Mouse (Mus musculus) heart, adult 2 months (tissue): ENCODE data around the gene Sell. TPM values are rescaled to one million over a fixed set of nuclear protein-coding genes. Genes with fewer than 3 reads are reported as not detected.

ENCODE experiments used
- DNase-seq, 2 experiments: peaks; one replicate each; pipeline ENCODE4 v3.0.0; 2021
- H3K27ac ChIP-seq: fragments of 200-600 bp; 2 replicates; pipeline ENCODE4 v1.8.1; 2022
- H3K27me3 ChIP-seq: fragments of 200-500 bp; 2 replicates; pipeline ENCODE4 v1.6.1; 2012; ENCODE audit warnings: mild to moderate bottlenecking, low read length, inconsistent platforms, mixed read lengths; ENCODE audit not compliant: control insufficient read depth, insufficient read depth
- H3K36me3 ChIP-seq: fragments of 200-500 bp; 2 replicates; pipeline ENCODE4 v1.6.1; 2012; ENCODE audit warnings: low read length, inconsistent platforms; ENCODE audit not compliant: control insufficient read depth, insufficient read depth
- H3K4me1 ChIP-seq: fragments of 200-500 bp; 2 replicates; pipeline ENCODE4 v1.6.1; 2011; ENCODE audit warnings: low read length; ENCODE audit not compliant: control insufficient read depth, insufficient read depth
- H3K4me3 ChIP-seq: fragments of 200-600 bp; 2 replicates; pipeline ENCODE4 v1.8.1; 2022
- H3K79me2 ChIP-seq: fragments of 200-500 bp; replicated peaks from 2 replicates; pipeline ENCODE4 v1.6.1; 2012; ENCODE audit warnings: mild to moderate bottlenecking, inconsistent platforms, low read length, moderate library complexity, mixed read lengths; ENCODE audit not compliant: control insufficient read depth, insufficient read depth
- H3K9ac ChIP-seq: fragments of 200-500 bp; 2 replicates; pipeline ENCODE4 v1.6.1; 2012; ENCODE audit warnings: low read depth, mild to moderate bottlenecking, control low read depth, inconsistent platforms, low read length, mixed read lengths
- CTCF ChIP-seq: fragments of 200-600 bp; IDR thresholded peaks from 2 replicates; pipeline ENCODE4 v1.8.1; 2022; ENCODE audit warnings: antibody characterized with exemption, mild to moderate bottlenecking, moderate library complexity
- EP300 ChIP-seq: fragments of 200-500 bp; IDR thresholded peaks from 2 replicates; pipeline ENCODE4 v1.6.1; 2011; ENCODE audit warnings: low read depth, low read length, control low read depth; ENCODE audit not compliant: insufficient read depth
- POLR2A ChIP-seq: fragments of 200-500 bp; IDR thresholded peaks from 2 replicates; pipeline ENCODE4 v1.6.1; 2011; ENCODE audit warnings: mild to moderate bottlenecking, low read depth, low read length, control low read depth; ENCODE audit not compliant: insufficient read depth
- WGBS: fragments of 180-500 bp; shearing (Covaris S2); methylation state at CpG from one replicate; pipeline ENCODE4 v1.1.7; 2018; 5-methylcytosine and 5-hydroxymethylcytosine counted together
- intact Hi-C: fragments of 180-260 bp; cut with DNase I; formaldehyde crosslinking; loops from one replicate; pipeline ENCODE4 v1.15.1; 2025
- polyA plus RNA-seq: library from polyadenylated mRNA; depleted of rRNA; stranded (reverse); fragments of >200 nt; gene quantifications from 2 replicates; pipeline ENCODE4 v1.2.3, GENCODE M21; 2012
- total RNA-seq, 2 experiments: library from RNA; stranded (reverse); gene quantifications; 2 replicates each; pipeline ENCODE4 v1.2.3; 2021

Sell gene
- total and polyA plus RNA-seq, 3 experiments, result 1.9 to 2.7 (median 2.0) TPM

DNA sequence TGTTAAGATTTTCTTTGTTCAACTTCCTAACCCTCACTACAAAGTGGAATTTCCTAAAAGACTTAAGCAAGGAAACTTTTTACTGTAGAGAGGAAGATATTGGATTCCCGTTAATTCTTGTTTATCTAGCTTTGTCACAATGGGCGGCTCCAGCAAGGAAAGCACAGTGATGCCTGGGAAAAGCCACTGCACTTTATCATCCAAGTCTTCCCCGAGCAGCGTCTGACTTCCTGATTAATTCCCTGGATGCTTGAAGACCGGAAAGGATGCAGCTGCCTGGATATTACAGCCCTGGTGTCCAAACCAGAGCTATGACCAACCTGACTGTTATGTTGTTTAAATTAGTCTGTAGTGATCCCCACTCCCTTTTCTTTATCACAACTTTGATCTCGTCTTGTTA is 35.0 kb downstream of the Sell start:
- Histone ChIP-seq H3K4me1 (no peaks in the 10 kb centered on the region), H3K27ac (no peak overlapping the region), H3K36me3 (no peaks in the 10 kb centered on the region), H3K9ac (no peak overlapping the region), H3K4me3 (no peak overlapping the region), H3K27me3 (no peaks in the 10 kb centered on the region), H3K79me2 (no peaks in the 10 kb centered on the region)
- WGBS, result 16% methylated on average over 6 of the region's 6 CpGs
- DNase-seq, result peak in 1 of 2 experiments; percentile 22
- intact Hi-C loops, result no loop called here
- TF ChIP-seq POLR2A (no peak), EP300 (no peak), CTCF (no peak)

- intact Hi-C loops, result no loop called here
- no peak for DNase-seq
- Histone ChIP-seq H3K4me3 (no peak overlapping the region), H3K79me2 (no peaks in the 10 kb centered on the region), H3K4me1 (no peaks in the 10 kb centered on the region), H3K9ac (no peak overlapping the region), H3K36me3 (no peaks in the 10 kb centered on the region), H3K27ac (no peak overlapping the region), H3K27me3 (no peaks in the 10 kb centered on the region)
- 78% methylated on average over 2 of the region's 2 CpGs for WGBS
- TF ChIP-seq EP300 (no peak), CTCF (no peak), POLR2A (no peak)
These were observed 36.1 kb downstream of the Sell start for GRCm38 (mm10) chr1:164097911-164098310.

DNA sequence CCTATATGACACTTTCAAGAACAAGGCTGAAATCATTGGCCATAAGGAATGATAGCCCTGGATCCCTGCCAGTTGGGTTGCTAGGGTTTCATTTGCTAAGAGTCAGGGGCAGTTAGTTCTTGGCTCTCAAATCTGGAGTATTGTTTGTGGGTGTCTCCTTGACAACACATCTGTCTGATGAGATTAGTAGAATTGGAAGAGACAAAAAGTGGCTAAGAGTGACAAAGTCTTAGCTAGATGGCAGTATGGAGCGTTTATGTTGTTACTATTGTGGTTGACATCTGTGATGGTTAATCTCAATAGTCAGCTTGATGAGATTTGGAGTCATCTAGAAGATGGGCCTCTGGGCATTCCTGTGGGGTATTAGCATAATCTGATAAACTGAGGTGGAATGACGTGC is 36.6 kb downstream of the Sell start:
- Histone ChIP-seq H3K4me3 (no peak overlapping the region), H3K36me3 (no peaks in the 10 kb centered on the region), H3K4me1 (no peaks in the 10 kb centered on the region), H3K27ac (no peak overlapping the region), H3K27me3 (no peaks in the 10 kb centered on the region), H3K79me2 (no peaks in the 10 kb centered on the region), H3K9ac (no peak overlapping the region)
- WGBS, result 58% methylated on average over 2 of the region's 2 CpGs
- intact Hi-C loops, result no loop called here
- TF ChIP-seq POLR2A (no peak), EP300 (no peak), CTCF (no peak)
- no peak for DNase-seq

DNA sequence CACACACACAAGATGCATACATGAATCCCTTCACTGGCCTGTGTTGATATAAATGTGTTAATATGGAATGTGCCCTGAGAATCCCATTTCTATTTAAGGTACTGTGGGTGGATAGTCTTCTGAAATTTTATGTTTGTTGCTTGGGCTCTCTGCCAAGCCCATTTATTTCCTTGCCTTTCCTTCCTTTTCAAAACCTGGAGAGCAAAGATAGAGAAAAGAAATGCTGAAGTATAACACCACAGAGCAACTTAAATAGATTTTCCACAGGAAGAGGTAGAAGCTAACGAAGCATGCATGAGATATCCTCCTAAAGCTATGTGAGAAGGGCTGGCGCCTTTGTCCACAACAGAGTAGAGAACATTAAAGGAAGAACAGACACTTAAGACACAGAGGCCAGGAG is 48.0 kb downstream of the Sell start:
- intact Hi-C loops, result no loop called here

DNA sequence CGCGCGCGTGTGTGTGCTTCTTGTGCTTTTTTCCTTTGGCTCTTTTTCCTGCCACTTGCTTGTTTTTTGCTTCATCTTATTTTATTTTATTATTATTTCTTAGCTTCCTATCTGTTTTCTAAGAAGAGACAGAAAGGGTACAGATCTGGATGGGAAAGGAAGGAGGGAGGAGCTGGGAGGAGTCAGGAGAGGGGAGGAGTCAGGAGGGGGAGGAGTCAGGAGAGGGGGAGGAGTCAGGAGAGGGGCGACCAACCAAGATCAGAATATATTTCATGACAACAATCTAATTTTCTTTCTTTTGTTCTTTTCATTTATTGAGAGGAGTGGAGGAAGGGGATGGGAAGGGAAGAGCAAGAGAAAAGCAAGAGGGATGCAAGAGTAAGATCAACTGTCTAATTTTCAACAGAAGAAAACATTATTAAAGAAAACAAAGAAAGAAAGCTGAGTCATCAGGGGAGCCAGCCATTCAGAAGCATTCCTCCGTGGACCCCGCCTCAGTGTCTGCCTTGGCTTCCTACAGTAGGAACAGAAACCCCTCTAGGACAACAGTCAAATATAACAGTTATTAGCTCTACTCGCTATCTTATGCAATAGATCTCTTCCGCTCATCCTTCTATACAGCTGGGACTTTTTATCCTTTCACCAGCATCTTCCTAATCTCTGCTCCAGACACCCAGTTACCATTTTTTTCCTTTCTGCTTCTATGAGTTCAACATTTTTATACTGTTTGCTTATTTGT is 49.0 kb downstream of the Sell start:
- Histone ChIP-seq H3K27ac (no peak overlapping the region), H3K79me2 (no peaks in the 10 kb centered on the region), H3K36me3 (no peaks in the 10 kb centered on the region), H3K4me1 (no peaks in the 10 kb centered on the region; the same call in 1 of the 2 replicates), H3K9ac (no peak overlapping the region), H3K4me3 (no peak overlapping the region), H3K27me3 (no peaks in the 10 kb centered on the region)
- 93% methylated on average over 9 of the region's 9 CpGs for WGBS
- no peak for DNase-seq
- intact Hi-C loops, result no loop called here
- no peak for TF ChIP-seq EP300
- no peak for TF ChIP-seq POLR2A
- no peak for TF ChIP-seq CTCF

More for the DNA sequence above, 48.0 kb downstream of the Sell start:
- Histone ChIP-seq H3K27ac (no peak overlapping the region), H3K79me2 (no peaks in the 10 kb centered on the region), H3K4me1 (no peaks in the 10 kb centered on the region), H3K4me3 (no peak overlapping the region), H3K36me3 (no peaks in the 10 kb centered on the region), H3K27me3 (no peaks in the 10 kb centered on the region), H3K9ac (no peak overlapping the region)
- no peak for DNase-seq
- WGBS, result 50% methylated on average over 2 of the region's 2 CpGs
- TF ChIP-seq EP300 (no peak), CTCF (no peak)

DNA sequence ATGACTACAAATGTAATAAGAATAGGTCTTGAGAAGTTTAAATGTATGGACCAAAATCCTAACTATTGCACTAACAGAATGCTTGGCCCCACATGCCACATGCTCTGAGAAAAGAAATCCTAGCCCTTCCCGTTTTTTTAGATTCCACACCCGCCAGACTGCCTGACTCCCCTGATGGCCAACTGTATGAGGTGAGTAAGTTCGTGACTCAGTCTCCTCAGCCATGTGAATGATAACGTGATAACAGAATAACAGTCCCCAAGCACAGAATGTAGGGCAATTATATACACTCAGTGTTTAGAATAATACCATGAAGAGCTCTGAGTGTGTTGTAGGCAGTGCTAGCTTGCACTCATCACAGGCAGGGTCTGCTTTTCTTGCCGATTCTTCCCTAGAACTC is 52.5 kb downstream of the Sell start:
- H3K27me3 ChIP-seq, result no peaks in the 10 kb centered on the region
- WGBS, result 79% methylated on average over 5 of the region's 5 CpGs
- H3K27ac ChIP-seq, result no peak overlapping the region
- intact Hi-C loops, result no loop called here
- H3K4me1 ChIP-seq, result no peaks in the 10 kb centered on the region; the same call in 1 of the 2 replicates
- no peak overlapping the region for H3K4me3 ChIP-seq
- no peak overlapping the region for H3K9ac ChIP-seq
- no peak for DNase-seq
- H3K36me3 ChIP-seq, result no peaks in the 10 kb centered on the region
- H3K79me2 ChIP-seq, result no peaks in the 10 kb centered on the region
- TF ChIP-seq CTCF, result no peak
- TF ChIP-seq EP300, result no peak
- TF ChIP-seq POLR2A, result no peak
